Mouse (Mus musculus) stomach, postnatal 0 days (tissue): ENCODE data around the gene Ankar.

Experiments
- CTCF ChIP-seq: IDR thresholded peaks from 2 replicates; pipeline ENCODE4 v1.5.1; 2016; ENCODE audit warnings: antibody characterized with exemption, low read depth, mild to moderate bottlenecking, moderate library complexity
- EP300 ChIP-seq: optimal IDR thresholded peaks from 2 replicates; pipeline ENCODE3; 2016; ENCODE audit warnings: antibody characterized with exemption

- no peak for TF ChIP-seq CTCF
- no peak for TF ChIP-seq EP300
Observed at GRCm38 (mm10) chr1:72700479-72700878, at the start of gene Ankar.
